Mouse (Mus musculus): Measurements from ENCODE around the gene Zc3h13.
A peak's percentile ranks its signal among the peaks of the same experiment; 100 is the strongest.

The Zc3h13 gene

GRCm38 (mm10) chr14:75320269-75320668 is 36.1 kb downstream of the Zc3h13 start:
- DNase-seq (ENCODE audit: extremely low spot score, low spot score), result no peak

- no peak for DNase-seq (ENCODE audit: extremely low spot score, low spot score)
Observed at GRCm38 (mm10) chr14:75323354-75323753, 39.2 kb downstream of the Zc3h13 start.

GRCm38 (mm10) chr14:75328062-75328461 is 43.9 kb downstream of the Zc3h13 start:
- no peak for DNase-seq (ENCODE audit: extremely low spot score, low spot score)

- DNase-seq (ENCODE audit: extremely low spot score, low spot score), result no peak
Observed at GRCm38 (mm10) chr14:75330621-75331020, 46.4 kb downstream of the Zc3h13 start.

- no peak for DNase-seq (ENCODE audit: extremely low spot score, low spot score)
Observed at GRCm38 (mm10) chr14:75334321-75334720, 50.1 kb downstream of the Zc3h13 start.

GRCm38 (mm10) chr14:75337884-75338283 is 53.7 kb downstream of the Zc3h13 start:
- no peak for DNase-seq (ENCODE audit: extremely low spot score, low spot score)

GRCm38 (mm10) chr14:75346041-75346440 is 61.9 kb downstream of the Zc3h13 start:
- no peak for DNase-seq (ENCODE audit: extremely low spot score, low spot score)

- DNase-seq (ENCODE audit: extremely low spot score, low spot score), result no peak
Observed at GRCm38 (mm10) chr14:75351626-75352025, 67.5 kb downstream of the Zc3h13 start.

- DNase-seq (ENCODE audit: extremely low spot score, low spot score), result no peak
Observed at GRCm38 (mm10) chr14:75363316-75363715, 79.1 kb downstream of the Zc3h13 start.

- DNase-seq (ENCODE audit: extremely low spot score, low spot score), result no peak
Observed at GRCm38 (mm10) chr14:75365301-75366035, 81.3 kb downstream of the Zc3h13 start.

GRCm38 (mm10) chr14:75366741-75367140 is 82.6 kb downstream of the Zc3h13 start:
- DNase-seq (ENCODE audit: extremely low spot score, low spot score), result peak; percentile 57

- no peak for DNase-seq (ENCODE audit: extremely low spot score, low spot score)
Observed at GRCm38 (mm10) chr14:75367503-75367902, 83.3 kb downstream of the Zc3h13 start.

- no peak for DNase-seq (ENCODE audit: extremely low spot score, low spot score)
Observed at GRCm38 (mm10) chr14:75369880-75370279, 85.7 kb downstream of the Zc3h13 start.

- DNase-seq (ENCODE audit: extremely low spot score, low spot score), result no peak
Observed at GRCm38 (mm10) chr14:75375006-75375598, 90.9 kb downstream of the Zc3h13 start.

- DNase-seq (ENCODE audit: extremely low spot score, low spot score), result no peak
Observed at GRCm38 (mm10) chr14:75376256-75376655, 92.1 kb downstream of the Zc3h13 start.

GRCm38 (mm10) chr14:75377612-75378011 is 93.4 kb downstream of the Zc3h13 start:
- no peak for DNase-seq (ENCODE audit: extremely low spot score, low spot score)

Measured in neural tube, embryonic 10.5 days (tissue).